Mouse (Mus musculus) gastrocnemius, adult 2 months (tissue): Measurements from ENCODE around the gene Hoxa11. TPM values are rescaled to one million over a fixed set of nuclear protein-coding genes. Genes with fewer than 3 reads are reported as not detected.
A peak's percentile ranks its signal among the peaks of the same experiment; 100 is the strongest.

Source experiments
- DNase-seq: peaks from one replicate; pipeline ENCODE4 v3.0.0; 2022
- H3K27ac ChIP-seq: fragments of 200-600 bp; 2 replicates; pipeline ENCODE4 v1.8.1; 2022; ENCODE audit warnings: mild to moderate bottlenecking
- H3K4me3 ChIP-seq: fragments of 200-600 bp; 2 replicates; pipeline ENCODE4 v1.8.1; 2022; ENCODE audit warnings: mild to moderate bottlenecking, moderate library complexity
- CTCF ChIP-seq: fragments of 200-600 bp; IDR thresholded peaks from 2 replicates; pipeline ENCODE4 v1.8.1; 2022; ENCODE audit warnings: antibody characterized with exemption, mild to moderate bottlenecking, moderate library complexity
- intact Hi-C: fragments of 180-260 bp; cut with DNase I; formaldehyde crosslinking; loops from one replicate; pipeline ENCODE4 v1.15.1; 2025
- total RNA-seq, 2 experiments: library from RNA; stranded (reverse); gene quantifications; 2 replicates each; pipeline ENCODE4 v1.2.3; 2021

The Hoxa11 gene
- total RNA-seq, 2 experiments from 2014 or later, result 1.0 to 4.3 TPM

DNA sequence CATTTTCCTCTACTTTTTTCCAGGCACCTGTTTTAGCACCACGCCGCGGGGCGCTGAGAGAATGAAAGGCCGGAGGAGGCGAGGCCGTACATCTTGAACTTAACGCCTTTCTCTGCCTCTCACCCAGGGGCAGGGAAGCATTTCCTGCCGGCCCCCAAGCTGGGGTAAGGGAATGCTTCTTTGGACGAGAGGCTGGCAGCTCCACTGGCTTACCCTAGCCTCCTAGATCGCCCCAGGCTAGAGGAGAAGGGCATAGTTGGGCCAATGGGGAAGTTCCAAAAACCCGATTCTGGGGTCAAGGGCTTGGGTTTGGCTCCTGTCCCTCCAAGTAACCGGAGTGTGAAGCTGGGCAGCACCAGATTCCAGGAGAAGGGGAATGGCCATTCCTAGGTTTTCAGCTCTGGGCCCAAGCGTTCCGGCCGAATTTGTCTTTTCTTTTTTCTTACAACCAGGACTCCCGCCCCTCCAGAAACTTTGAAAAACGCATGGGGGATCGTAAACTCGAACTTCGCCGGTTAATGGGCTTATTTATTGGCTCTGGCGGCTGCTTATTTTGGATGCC, 12.5 kb downstream of the Hoxa11 start:
- DNase-seq, result peak; percentile 61
- TF ChIP-seq CTCF, result no peak
- intact Hi-C loops, result no loop called here
- H3K4me3 ChIP-seq, result peak overlapping the region; percentile 76
- H3K27ac ChIP-seq, result peak overlapping the region; percentile 93

DNA sequence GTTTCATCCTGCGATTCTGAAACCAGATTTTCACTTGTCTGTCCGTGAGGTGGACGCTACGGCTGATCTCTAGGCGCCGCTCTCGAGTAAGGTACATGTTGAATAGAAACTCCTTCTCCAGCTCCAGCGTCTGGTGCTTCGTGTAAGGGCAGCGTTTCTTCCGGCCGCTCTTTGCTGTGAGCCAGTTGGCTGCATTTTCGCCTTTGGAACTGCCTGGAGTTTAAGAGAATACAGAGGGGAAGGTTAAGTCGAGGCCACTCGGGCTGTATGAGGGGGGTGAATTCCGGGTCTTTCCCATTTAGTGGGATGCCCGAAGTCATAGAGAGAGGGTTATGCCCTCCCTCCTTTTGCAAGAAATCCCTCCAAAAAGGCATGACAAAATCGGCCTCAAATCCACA, 13.0 kb downstream of the Hoxa11 start:
- intact Hi-C loops, result no loop called here
- peak; percentile 31 for TF ChIP-seq CTCF
- DNase-seq, result peak; percentile 78
- Histone ChIP-seq H3K27ac (peak overlapping the region; percentile 93), H3K4me3 (peak overlapping the region; percentile 76)

DNA sequence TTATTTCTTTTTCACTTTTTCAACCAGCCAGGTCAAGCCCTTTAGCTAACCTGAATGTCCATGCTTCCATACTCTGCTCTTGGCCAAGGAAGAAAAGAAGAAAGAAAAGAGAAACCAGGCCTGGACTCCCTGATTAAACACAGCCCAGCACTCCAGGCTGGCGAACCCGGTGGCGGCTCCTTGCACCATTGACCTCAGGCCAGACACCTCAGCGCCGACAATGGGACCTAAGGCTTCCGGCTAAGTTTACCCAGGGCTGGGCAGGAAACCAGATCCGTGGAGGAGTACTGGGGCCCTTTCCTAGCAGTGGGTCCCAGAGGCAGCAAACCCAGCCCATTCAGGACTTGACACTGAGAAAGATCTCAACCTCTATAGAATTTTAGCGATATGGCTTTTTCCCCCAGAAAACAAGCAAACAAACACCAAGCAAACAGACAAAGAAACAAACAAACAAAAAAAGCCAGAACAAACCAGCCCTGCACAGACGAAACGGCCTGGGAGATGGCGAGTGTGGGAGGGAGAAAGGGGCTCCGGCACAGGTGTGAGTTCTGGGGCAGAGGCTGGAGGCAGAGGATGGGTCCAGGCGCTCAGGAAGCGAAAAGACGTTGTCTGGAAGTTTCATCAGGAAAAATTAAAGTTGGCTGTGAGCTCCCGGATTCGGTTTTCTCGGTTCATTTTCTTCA, 13.6 kb downstream of the Hoxa11 start:
- intact Hi-C loops, result no loop called here
- peak; percentile 70 for DNase-seq
- Histone ChIP-seq H3K4me3 (peak overlapping the region; percentile 76), H3K27ac (peak overlapping the region; percentile 93)
- TF ChIP-seq CTCF, result no peak

DNA sequence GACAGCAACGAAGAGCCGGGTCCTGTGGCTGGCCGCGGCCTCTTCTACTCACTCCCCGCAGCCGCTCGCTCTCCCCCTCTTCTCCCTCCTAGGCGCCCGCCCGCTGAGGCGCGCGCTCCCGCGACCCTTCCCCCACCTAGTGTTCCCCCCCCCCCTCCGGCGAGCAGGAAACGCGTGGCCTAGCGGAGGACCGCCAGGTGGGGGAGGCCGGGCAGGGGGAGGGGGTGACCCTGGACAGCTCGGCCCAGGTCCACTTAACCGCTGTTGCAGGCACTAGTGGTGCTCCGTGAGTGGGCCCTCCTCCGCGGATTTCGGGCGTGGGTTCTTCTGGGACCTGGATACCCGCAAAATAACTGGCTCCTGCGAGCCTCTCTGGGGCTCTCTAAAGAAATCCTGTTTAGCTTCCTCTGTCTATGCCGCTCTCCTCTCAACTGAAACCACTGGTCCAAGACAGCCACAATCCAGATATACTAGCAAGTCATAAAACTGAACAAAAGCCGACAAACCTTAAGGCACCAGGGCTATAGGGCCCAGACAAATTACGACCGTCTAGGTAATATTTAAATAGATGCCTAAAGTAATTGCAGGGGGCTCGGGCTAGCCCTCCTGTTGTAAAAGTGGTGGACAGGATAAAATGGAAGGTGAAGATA, 15.0 kb downstream of the Hoxa11 start, which contains the start of gene Hoxa9:
Gene Hoxa9, minus strand, starts transcription at position 574 of the 650 bp plus-strand sequence.
- TF ChIP-seq CTCF, result no peak
- intact Hi-C loops, result no loop called here
- peak; percentile 80 for DNase-seq
- peak within 1 kb of the TSS; percentile 93 for H3K27ac ChIP-seq
- H3K4me3 ChIP-seq, result peak within 1 kb of the TSS; percentile 76

DNA sequence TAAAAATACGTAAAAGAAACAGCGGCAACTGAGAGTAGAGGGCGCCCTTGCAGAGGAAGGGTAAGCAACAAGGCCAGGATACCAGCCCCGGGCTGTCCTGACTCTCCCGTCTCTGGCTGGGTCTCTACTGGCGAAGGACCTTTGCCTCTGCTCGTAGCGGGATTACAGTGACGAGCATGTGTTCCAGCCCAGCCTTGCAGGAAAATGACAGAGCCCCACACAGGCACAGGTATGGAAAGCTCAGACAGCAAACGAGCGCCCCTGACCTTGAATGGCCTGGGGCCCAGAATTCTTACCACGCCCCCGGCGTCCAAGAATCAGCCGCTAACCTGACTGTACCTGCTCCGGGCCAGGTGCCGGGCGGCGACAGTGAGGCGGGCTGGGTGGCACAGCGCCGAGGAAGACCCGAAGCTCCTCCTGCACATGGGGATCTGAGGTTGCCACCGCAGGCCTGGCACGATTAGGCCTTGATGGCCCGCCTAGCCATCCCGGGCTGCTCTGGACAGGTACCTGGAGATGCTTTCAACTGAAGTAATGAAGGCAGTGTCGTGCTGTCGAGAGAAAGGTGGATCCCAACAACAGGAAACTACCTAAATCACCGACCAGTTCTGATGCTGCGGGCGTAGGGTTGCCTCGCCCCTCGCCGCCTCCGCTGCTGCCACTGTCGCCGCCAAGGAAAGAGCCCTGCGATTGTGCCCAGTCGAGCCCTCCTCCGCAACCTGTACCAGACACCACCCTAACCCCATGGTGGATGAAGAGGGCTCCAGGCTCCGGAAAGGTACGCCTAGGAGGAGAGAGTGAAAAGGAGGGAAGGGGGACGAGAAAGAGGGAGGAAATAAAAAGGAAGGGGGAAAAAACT, 15.8 kb downstream of the Hoxa11 start:
- Histone ChIP-seq H3K4me3 (peak overlapping the region; percentile 76), H3K27ac (peak overlapping the region; percentile 93)
- peak; percentile 75 for DNase-seq
- TF ChIP-seq CTCF, result peak; percentile 34; the same call in 1 of the 2 replicates
- intact Hi-C loops, result loop anchor here (1.0 kb wide), 1 partner anchor 1057 kb away; no protein-coding TSS in a partner anchor

DNA sequence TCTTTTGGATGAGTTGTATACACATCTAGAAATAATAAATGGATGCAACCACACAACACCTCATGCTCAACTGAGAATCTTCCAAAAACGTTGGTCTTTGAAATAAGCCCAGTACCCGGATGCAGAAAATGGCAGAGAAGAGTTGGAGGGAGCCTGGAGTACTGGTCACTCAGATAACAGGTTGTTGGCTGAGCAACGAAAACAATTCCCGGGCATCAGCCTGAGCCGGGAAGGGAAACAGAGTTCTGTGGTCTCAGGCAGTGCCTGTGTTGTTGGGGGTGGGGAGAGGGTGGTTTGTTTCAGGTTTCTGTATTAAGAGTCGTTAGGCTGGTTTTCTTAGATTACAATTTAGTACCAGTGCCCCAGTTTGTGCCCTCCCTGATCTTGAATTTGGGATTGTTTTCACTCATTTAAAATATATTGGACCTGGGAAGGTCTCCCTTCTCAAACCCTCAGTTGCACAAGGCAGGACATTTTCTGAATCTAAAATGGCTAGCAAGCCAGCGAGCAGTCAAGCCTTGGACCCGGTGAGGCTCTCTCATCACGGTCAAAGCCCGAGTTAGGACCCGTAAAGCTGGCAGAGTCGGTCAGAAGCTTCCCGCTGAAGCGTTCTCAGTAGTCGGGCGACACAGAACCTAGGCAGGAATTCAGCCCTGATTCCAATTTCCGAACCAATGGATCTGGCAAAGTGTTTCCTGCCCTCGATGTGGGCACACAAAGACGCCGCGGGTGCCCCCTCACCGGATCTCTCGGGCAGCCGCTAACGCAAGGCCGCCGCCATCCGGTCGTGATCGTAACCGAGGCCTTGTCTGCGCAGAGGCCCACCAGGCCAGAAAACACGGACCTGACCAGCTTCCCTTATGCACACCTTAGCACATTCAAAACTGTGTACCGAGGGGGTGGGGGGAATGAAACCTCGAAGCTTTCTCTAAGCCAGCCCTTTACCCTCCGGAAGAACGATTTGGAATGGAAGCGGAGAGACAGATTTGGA, 16.8 kb downstream of the Hoxa11 start:
- intact Hi-C loops, result loop anchor here (1.0 kb wide), 1 partner anchor 1056 kb away; no protein-coding TSS in a partner anchor
- peak; percentile 77 for DNase-seq
- Histone ChIP-seq H3K4me3 (peak overlapping the region; percentile 76), H3K27ac (peak overlapping the region; percentile 93)
- TF ChIP-seq CTCF, result no peak

DNA sequence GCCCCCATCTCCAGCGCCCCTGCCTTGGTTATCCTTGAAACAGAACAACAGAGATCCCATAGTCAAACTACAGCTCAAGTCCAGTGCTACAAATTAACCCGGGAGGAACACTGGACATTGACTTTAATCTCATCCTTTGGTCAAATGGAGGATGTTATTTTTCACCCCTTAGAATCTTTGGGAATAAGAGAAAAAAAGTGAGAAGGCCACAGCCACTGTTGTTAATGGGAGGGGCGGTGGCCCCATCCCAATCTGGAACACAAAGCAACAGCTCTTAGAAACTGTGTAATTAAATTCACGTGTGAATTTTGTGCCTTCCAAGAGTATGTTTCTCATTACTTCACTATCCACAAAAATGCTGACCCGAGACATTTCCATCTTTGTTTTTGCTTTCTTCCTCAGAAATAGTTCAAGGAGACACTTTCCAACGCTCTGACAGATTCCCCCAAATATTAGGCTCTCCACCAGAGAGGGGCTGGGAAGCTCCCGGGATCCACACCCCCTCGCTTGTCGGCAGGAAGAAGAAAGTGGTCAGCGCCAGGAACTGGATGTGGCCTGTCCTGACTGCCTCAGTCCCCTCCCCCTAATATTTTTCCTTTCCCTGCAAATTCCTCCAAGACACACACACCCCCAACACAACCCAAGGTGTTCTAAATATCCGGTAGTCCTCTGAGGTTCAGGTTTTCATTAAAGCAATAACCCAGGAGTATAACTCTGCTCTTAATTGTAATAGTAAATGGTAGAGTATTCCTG, 18.0 kb downstream of the Hoxa11 start:
- H3K27ac ChIP-seq, result peak overlapping the region; percentile 93

DNA sequence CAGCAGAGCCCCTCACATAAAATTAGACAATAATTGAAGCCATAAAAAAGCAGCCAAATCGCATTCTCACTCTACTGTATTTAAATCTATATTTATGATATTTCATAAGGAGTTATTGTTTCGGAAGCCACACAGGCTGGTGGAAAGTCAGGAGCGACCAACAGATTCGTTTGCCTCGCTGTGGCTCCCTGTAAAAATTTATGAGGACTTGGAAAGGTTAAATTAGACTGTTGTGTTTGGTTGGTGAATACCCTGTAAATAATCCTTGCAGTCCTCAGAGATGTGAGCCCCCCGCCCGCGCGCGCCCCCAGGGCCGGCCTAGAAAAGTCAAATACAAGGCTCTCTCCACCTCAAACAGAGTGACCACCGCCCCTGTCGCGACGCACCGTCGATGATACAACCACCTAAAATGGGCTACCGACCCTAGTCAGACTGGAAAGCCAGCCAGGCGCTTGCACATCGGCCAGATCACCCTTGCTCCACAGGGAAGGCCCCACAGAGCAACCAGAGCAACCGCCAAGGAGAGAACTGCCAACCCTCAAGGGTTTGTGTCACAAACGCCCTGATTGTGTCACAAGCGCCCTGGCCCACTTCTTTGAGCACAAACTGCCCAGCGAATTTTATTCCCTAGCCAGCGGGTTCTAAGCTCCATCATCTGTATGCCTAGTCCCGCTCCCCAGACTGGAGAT, 18.9 kb downstream of the Hoxa11 start:
- intact Hi-C loops, result no loop called here
- TF ChIP-seq CTCF, result no peak
- Histone ChIP-seq H3K27ac (peak overlapping the region; percentile 93), H3K4me3 (peak overlapping the region; percentile 76)
- no peak for DNase-seq

More for the DNA sequence above, 18.0 kb downstream of the Hoxa11 start:
- no peak for DNase-seq
- intact Hi-C loops, result no loop called here
- TF ChIP-seq CTCF, result no peak
- peak overlapping the region; percentile 76 for H3K4me3 ChIP-seq

DNA sequence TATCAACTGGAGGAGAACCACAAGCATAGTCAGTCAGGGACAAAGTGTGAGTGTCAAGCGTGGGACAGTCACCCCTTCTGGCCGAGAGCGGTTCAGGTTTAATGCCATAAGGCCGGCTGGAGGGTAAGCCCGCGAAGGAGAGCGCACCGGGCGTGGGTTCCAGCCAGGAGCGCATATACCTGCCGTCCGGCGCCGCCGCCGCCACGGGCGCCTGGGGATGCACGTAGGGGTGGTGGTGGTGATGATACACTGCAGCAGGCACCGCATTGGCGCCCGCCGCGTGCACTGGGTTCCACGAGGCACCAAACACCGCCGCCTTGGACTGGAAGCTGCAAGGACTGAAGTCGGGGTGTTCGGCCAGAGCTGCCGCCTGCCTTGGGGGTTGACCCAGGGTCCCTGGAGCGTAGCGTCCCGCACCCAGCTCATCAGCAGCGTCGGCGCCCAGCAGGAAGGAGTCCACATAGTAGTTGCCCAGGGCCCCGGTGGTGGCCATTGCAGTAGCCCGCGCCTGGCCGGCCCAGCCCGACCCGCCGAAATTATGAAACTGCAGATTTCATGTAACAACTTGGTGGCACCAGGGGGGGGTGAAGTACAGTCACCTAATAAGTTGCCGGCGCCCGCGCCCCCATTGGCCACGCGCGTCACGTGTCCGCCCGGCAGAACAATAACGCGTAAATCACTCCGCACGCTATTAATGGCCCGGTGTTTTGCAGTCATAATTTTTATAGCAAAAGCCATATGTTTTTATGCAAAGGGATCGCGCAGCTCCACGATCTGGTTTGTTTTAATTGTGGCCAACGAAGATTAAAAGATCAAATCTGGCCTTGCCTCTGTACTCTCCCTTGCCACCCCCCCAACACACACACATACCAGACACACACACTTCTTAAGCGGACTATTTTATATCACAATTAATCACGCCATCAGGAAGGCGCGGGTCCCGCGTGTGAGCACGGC, 19.7 kb downstream of the Hoxa11 start:
- Histone ChIP-seq H3K27ac (peak overlapping the region; percentile 93), H3K4me3 (peak overlapping the region; percentile 76)
- intact Hi-C loops, result loop anchor here (2.0 kb wide), 1 partner anchor 15 kb away; no protein-coding TSS in a partner anchor
- peak; percentile 93 for DNase-seq
- no peak for TF ChIP-seq CTCF
